Mouse (Mus musculus) right cerebral cortex, adult 2 months (tissue): ENCODE measurements around the gene Krtap1-4.

ENCODE experiments used
- DNase-seq, 2 experiments: peaks; one replicate each; pipeline ENCODE4 v3.0.0; 2021 to 2022; ENCODE audit warnings: low spot score in 2 of 2

The Krtap1-4 gene

DNA sequence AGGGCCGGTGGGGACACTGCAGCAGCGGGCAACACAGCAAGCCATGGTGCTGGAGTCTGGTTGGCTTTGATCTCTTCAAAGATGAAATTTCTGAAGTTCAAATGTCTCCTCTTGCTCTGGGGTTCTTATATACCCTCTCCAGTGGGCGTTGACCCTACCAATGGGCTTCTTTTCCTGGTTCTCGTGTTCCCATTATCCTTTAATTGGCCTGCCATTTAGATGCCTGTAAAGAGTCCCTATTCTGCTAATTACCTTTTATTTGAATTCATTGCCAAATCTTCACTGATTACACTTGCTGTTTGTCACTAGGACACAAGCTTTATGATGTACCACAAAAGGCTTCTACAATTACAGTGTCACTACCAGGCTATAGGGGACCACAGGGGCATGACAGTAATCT, 32.7 kb downstream of the Krtap1-4 start, which contains the start of gene Krtap3-3:
Gene Krtap3-3 (minus strand): TSS at position 101 of the 400 bp plus-strand sequence.
- DNase-seq: no peak

DNA sequence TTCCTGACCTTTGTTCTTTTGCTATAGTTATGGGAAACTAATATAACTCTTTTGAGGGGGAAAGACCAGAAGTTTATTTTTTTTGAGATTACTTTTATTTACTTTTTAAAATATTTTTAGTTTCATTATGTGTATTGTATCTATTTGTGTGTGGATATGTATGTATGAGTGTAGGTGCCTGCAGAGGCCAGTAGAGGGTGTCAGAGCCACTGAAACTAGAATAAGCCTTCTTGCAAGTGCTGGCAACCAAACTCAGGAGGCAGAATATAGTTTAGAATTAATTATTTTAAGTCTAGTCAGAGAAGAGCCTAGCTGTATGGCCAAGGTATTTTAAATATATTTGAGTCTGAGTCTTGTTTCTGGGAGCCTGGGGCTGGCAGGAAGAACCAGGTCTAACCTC, 35.6 kb downstream of the Krtap1-4 start:
- DNase-seq: no peak

DNA sequence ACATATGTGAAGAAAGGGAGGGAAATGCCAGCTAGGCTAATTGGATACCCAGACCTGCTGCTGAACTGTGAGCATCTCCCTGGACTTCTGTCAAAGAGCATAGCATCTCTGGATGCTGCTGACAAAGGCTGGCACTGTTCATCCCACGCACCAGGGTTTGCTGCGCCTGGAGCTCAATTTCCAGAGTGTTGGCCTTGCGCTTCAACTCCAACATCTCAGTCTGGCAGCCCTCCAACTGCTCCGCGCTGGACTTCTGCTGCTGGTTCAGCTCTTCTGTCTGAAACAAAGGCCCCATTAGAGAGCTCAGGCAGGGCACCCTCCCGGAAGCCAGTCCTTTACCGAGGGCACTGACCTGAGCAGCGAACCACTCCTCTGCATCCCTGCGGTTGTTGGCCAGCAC, 43.7 kb downstream of the Krtap1-4 start:
- DNase-seq: peak; percentile 37 to 38
